Mouse (Mus musculus): ENCODE measurements around the gene Calb2. TPM values are rescaled to one million over a fixed set of nuclear protein-coding genes. Genes with fewer than 3 reads are reported as not detected.
A peak's percentile ranks its signal among the peaks of the same experiment; 100 is the strongest.

Gene Calb2
- total and polyA plus RNA-seq, 2 experiments from 2014 or later = 126 to 359 TPM

DNA sequence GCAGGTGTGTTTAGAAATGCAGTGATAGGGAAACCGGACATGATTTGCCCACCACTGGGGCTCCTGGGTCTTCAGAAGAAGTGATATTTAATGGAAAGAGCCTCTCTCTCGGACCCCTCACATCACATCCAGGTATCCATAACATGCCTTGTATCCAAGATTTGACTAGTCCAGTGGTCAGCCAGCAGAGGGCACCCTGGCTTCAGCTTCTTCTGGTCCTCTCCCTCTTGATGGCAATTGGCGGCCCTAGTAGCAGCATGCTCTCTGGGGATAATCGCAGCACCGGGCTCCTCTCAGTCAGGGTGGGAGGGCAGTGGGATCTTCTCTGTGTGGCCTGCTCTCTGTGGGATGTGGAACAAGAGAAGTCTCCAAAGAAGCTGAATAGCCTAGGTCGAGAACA lies 48.3 kb downstream of the Calb2 start:
- H3K4me2 ChIP-seq (ENCODE audit: low read depth, low read length, poor library complexity, severe bottlenecking) = no peak overlapping the region
- H3K36me3 ChIP-seq (ENCODE audit: insufficient read depth, low read length) = no peaks in the 10 kb centered on the region
- no peak overlapping the region for H3K27ac ChIP-seq (ENCODE audit: low read depth, low read length)
- ATAC-seq (ENCODE audit: low FRiP score) (no peak), DNase-seq (ENCODE audit: low spot score) (peak; percentile 67)
- TF ChIP-seq CTCF (IDR thresholded peaks at IDR 0.05) = peak; percentile 77
- WGBS = 38% methylated on average over 6 of the region's 6 CpGs
- H3K4me1 ChIP-seq (ENCODE audit: insufficient read depth, low read length) = no peaks in the 10 kb centered on the region
- H3K9ac ChIP-seq (replicated peaks; ENCODE audit: low read length, poor library complexity, severe bottlenecking) = no peak overlapping the region
- no peak overlapping the region for H3K4me3 ChIP-seq (ENCODE audit: low read depth, low read length)
- no peaks in the 10 kb centered on the region for H3K9me3 ChIP-seq (ENCODE audit: low read length)
- H3K27me3 ChIP-seq (ENCODE audit: insufficient read depth, low read length) = no peaks in the 10 kb centered on the region

DNA sequence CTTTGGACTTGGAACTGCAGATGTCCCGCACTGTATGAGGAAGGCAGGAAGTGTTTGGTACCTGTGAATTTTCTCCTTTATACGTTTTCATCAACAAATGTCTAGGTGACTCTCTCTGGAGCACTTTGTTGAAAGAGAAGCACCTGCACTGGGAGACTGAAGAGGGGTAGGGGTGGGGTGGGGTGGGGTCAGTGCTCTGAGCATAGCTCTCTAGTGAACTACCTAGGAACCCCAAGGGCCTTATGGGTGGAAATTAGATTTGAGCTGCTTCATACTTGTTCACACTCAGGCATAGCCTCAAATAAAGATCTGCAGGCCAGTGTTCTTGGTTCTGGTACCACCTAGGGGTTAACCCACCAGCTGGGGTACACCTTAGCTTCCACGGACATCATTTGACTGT lies 65.4 kb downstream of the Calb2 start, which contains the start of gene Gm17720:
TSS of gene Gm17720 (minus strand) at position 101 of the 400 bp plus-strand sequence.
- no peak within 1 kb of the TSS for H3K9ac ChIP-seq (replicated peaks; ENCODE audit: low read length, poor library complexity, severe bottlenecking)
- H3K4me3 ChIP-seq (ENCODE audit: low read depth, low read length) = no peak within 1 kb of the TSS
- no peak for TF ChIP-seq CTCF (IDR thresholded peaks at IDR 0.05)
- H3K4me1 ChIP-seq (ENCODE audit: insufficient read depth, low read length) = no peaks in the 10 kb centered on the region
- WGBS = 81% methylated on average over 3 of the region's 3 CpGs
- no peaks in the 10 kb centered on the region for H3K9me3 ChIP-seq (ENCODE audit: low read length)
- no peak for ATAC-seq (ENCODE audit: low FRiP score)
- H3K4me2 ChIP-seq (ENCODE audit: low read depth, low read length, poor library complexity, severe bottlenecking) = no peak within 1 kb of the TSS
- H3K27ac ChIP-seq (ENCODE audit: low read depth, low read length) = no peak within 1 kb of the TSS
- H3K36me3 ChIP-seq (ENCODE audit: insufficient read depth, low read length) = no peaks in the 10 kb centered on the region
- H3K27me3 ChIP-seq (ENCODE audit: insufficient read depth, low read length) = no peaks in the 10 kb centered on the region
- no peak for DNase-seq (ENCODE audit: low spot score)

DNA sequence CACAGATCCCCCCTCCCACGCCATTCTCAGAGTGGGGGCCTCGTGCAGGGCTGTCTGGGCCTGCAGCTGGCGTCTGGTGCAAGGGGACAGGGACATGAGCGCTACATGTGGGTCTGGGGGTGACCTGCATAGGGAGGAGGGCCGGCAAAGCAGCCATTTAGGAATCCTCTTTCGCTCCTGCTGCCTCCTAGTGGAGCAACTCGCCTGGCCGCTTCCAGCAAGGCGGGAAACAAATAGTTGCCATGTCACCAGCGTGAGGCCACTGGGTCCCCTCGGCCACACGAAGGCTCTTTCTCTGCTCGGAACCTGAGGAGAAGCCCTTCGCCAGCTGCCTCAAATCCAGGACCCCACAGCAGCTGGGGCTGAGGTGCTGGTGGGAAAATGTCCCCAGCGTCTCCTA lies 66.3 kb downstream of the Calb2 start:
- 94% methylated on average over 15 of the region's 15 CpGs for WGBS
- no peaks in the 10 kb centered on the region for H3K36me3 ChIP-seq (ENCODE audit: insufficient read depth, low read length)
- H3K4me1 ChIP-seq (ENCODE audit: insufficient read depth, low read length) = no peaks in the 10 kb centered on the region
- ATAC-seq (ENCODE audit: low FRiP score) (no peak), DNase-seq (ENCODE audit: low spot score) (no peak)
- no peak overlapping the region for H3K4me3 ChIP-seq (ENCODE audit: low read depth, low read length)
- H3K4me2 ChIP-seq (ENCODE audit: low read depth, low read length, poor library complexity, severe bottlenecking) = no peak overlapping the region
- H3K9ac ChIP-seq (replicated peaks; ENCODE audit: low read length, poor library complexity, severe bottlenecking) = no peak overlapping the region
- H3K27ac ChIP-seq (ENCODE audit: low read depth, low read length) = no peak overlapping the region
- H3K9me3 ChIP-seq (ENCODE audit: low read length) = no peaks in the 10 kb centered on the region
- no peak for TF ChIP-seq CTCF (IDR thresholded peaks at IDR 0.05)
- H3K27me3 ChIP-seq (ENCODE audit: insufficient read depth, low read length) = no peaks in the 10 kb centered on the region

DNA sequence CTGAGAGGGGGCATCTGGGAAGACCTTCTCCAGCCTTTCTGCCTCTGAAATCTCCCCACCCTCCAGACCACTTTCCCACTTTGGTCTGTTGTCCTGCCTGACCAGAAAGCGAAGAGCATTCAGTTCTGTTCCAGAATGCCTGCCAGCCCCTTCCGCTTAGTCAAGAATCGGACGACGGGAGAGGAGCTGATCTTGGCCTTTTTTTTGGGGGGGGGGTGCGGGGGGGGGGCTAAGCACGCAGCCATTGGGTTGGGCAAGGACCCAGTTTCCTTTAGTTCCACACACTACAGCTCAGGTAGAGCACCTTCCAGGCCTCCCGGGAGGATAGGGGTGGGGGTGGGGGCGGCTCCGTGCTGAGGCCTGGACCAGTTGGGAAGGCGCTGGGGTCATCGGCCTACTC lies 67.1 kb downstream of the Calb2 start, which contains the start of gene Gm21964:
TSS of gene Gm21964 (plus strand) at position 301 of the 400 bp plus-strand sequence.
- no peaks in the 10 kb centered on the region for H3K9me3 ChIP-seq (ENCODE audit: low read length)
- H3K27me3 ChIP-seq (ENCODE audit: insufficient read depth, low read length) = no peaks in the 10 kb centered on the region
- 86% methylated on average over 12 of the region's 12 CpGs for WGBS
- H3K4me3 ChIP-seq (ENCODE audit: low read depth, low read length) = no peak within 1 kb of the TSS
- DNase-seq (ENCODE audit: low spot score) (no peak), ATAC-seq (ENCODE audit: low FRiP score) (no peak)
- no peak within 1 kb of the TSS for H3K27ac ChIP-seq (ENCODE audit: low read depth, low read length)
- no peaks in the 10 kb centered on the region for H3K4me1 ChIP-seq (ENCODE audit: insufficient read depth, low read length)
- H3K4me2 ChIP-seq (ENCODE audit: low read depth, low read length, poor library complexity, severe bottlenecking) = no peak within 1 kb of the TSS
- H3K9ac ChIP-seq (replicated peaks; ENCODE audit: low read length, poor library complexity, severe bottlenecking) = no peak within 1 kb of the TSS
- no peak for TF ChIP-seq CTCF (IDR thresholded peaks at IDR 0.05)
- no peaks in the 10 kb centered on the region for H3K36me3 ChIP-seq (ENCODE audit: insufficient read depth, low read length)

DNA sequence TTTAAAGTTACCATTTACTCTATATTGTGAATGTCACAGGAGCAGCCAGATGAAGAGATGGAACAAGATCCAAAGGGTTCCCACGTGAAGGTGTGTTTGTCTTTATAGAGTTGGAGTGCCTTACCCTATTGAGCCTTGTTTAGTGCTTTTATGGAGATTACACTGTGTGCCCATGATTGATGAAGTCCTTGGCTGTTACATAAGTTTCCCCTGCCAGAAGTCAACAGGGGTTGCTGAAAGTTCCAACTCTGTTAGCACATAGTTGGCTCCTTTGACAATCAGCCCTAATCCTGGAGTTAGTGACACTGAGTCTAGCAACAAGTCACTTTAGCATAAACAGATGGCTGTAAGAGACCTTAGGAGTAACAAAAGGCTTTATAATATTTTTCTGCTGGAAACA lies 76.1 kb downstream of the Calb2 start:
- no peak for ATAC-seq (ENCODE audit: low FRiP score)
- H3K4me1 ChIP-seq (ENCODE audit: insufficient read depth, low read length) = no peaks in the 10 kb centered on the region
- H3K9me3 ChIP-seq (ENCODE audit: low read length) = peaks cover 16% of the 10 kb centered on the region; the same call in 1 of the 2 replicates
- DNase-seq (ENCODE audit: low spot score) = peak; percentile 70
- 47% methylated on average over 1 of the region's 1 CpGs for WGBS
- peaks cover 25% of the 10 kb centered on the region for H3K36me3 ChIP-seq (ENCODE audit: insufficient read depth, low read length)
- no peak for TF ChIP-seq CTCF (IDR thresholded peaks at IDR 0.05)
- H3K27ac ChIP-seq (ENCODE audit: low read depth, low read length) = no peak overlapping the region
- H3K4me3 ChIP-seq (ENCODE audit: low read depth, low read length) = no peak overlapping the region
- no peaks in the 10 kb centered on the region for H3K27me3 ChIP-seq (ENCODE audit: insufficient read depth, low read length)
- no peak overlapping the region for H3K4me2 ChIP-seq (ENCODE audit: low read depth, low read length, poor library complexity, severe bottlenecking)
- H3K9ac ChIP-seq (replicated peaks; ENCODE audit: low read length, poor library complexity, severe bottlenecking) = no peak overlapping the region

Other genes with a start within 250 kb of the Calb2 start
- 0.47 and 1.4 TPM in 2 replicates for gene Marveld3, start 206.0 kb downstream of the Calb2 start, total RNA-seq (2014; rRNA removed)
- gene Marveld3, start 206.0 kb downstream of the Calb2 start, polyA plus RNA-seq (2015; fragmentation: Nextera tagmentation; extraction: Ambion mirVana) = 1.1 and 1.6 TPM in 2 replicates
- gene Tat, start 177.8 kb downstream of the Calb2 start, total RNA-seq (2014; rRNA removed) = not detected in 2 replicates
- gene Tat, start 177.8 kb downstream of the Calb2 start, polyA plus RNA-seq (2015; fragmentation: Nextera tagmentation; extraction: Ambion mirVana) = 0.14 and 0.15 TPM in 2 replicates
- not detected in 2 replicates for gene Chst4, start 128.5 kb downstream of the Calb2 start, total RNA-seq (2014; rRNA removed)
- not detected in 2 replicates for gene Chst4, start 128.5 kb downstream of the Calb2 start, polyA plus RNA-seq (2015; fragmentation: Nextera tagmentation; extraction: Ambion mirVana)
- gene Zfp612, start 88.5 kb downstream of the Calb2 start, total RNA-seq (2014; rRNA removed) = 13.6 and 15.7 TPM in 2 replicates
- gene Zfp612, start 88.5 kb downstream of the Calb2 start, polyA plus RNA-seq (2015; fragmentation: Nextera tagmentation; extraction: Ambion mirVana) = 16.5 and 16.7 TPM in 2 replicates
- gene Gm21964, start 67.0 kb downstream of the Calb2 start, total RNA-seq (2014; rRNA removed) = not detected in 2 replicates
- gene Gm21964, start 67.0 kb downstream of the Calb2 start, polyA plus RNA-seq (2015; fragmentation: Nextera tagmentation; extraction: Ambion mirVana) = not detected in 2 replicates
- not detected in 2 replicates for gene Gm17720, start 65.5 kb downstream of the Calb2 start, total RNA-seq (2014; rRNA removed)
- gene Gm17720, start 65.5 kb downstream of the Calb2 start, polyA plus RNA-seq (2015; fragmentation: Nextera tagmentation; extraction: Ambion mirVana) = not detected in 2 replicates
- gene Cmtr2, start 47.5 kb upstream of the Calb2 start, total RNA-seq (2014; rRNA removed) = 17.1 and 19.1 TPM in 2 replicates
- gene Cmtr2, start 47.5 kb upstream of the Calb2 start, polyA plus RNA-seq (2015; fragmentation: Nextera tagmentation; extraction: Ambion mirVana) = 7.4 and 7.7 TPM in 2 replicates
- gene Hydin, start 98.8 kb upstream of the Calb2 start, total RNA-seq (2014; rRNA removed) = 0.52 and 0.88 TPM in 2 replicates
- gene Hydin, start 98.8 kb upstream of the Calb2 start, polyA plus RNA-seq (2015; fragmentation: Nextera tagmentation; extraction: Ambion mirVana) = 0.37 and 0.49 TPM in 2 replicates

Measured in midbrain, postnatal 0 days (tissue).